Mouse (Mus musculus) limb, embryonic 11.5 days (tissue): ENCODE results near the gene Cd244a. TPM values are rescaled to one million over a fixed set of nuclear protein-coding genes. Genes with fewer than 3 reads are reported as not detected.

Source experiments
- ATAC-seq: fragments of 200-750 bp; cut with Nextera tagmentation; 2 replicates; pipeline ENCODE4 v1.8.0; 2017; ENCODE audit warnings: low read depth; ENCODE audit not compliant: insufficient number of reproducible peaks, low FRiP score, low TSS enrichment
- DNase-seq: peaks from one replicate; pipeline ENCODE4 v3.0.0-alpha.2; 2015; ENCODE audit warnings: low spot score
- H3K27ac ChIP-seq: fragments of 300-500 bp; sonication (generic); replicated peaks from 2 replicates; pipeline ENCODE4 v1.5.1; 2014; ENCODE audit warnings: low read depth, mild to moderate bottlenecking, low read length
- H3K27me3 ChIP-seq: fragments of 300-500 bp; sonication (generic); 2 replicates; pipeline ENCODE4 v1.6.1; 2014; ENCODE audit warnings: mild to moderate bottlenecking, low read length, mixed read lengths; ENCODE audit not compliant: control insufficient read depth, insufficient read depth
- H3K36me3 ChIP-seq: fragments of 300-500 bp; sonication (generic); 2 replicates; pipeline ENCODE4 v1.6.1; 2014; ENCODE audit warnings: mild to moderate bottlenecking, low read length, moderate library complexity, mixed read lengths; ENCODE audit not compliant: control insufficient read depth, insufficient read depth
- H3K4me1 ChIP-seq: fragments of 300-500 bp; sonication (generic); 2 replicates; pipeline ENCODE4 v1.6.1; 2014; ENCODE audit warnings: low read length, mixed read lengths; ENCODE audit not compliant: control insufficient read depth, insufficient read depth
- H3K4me2 ChIP-seq: fragments of 300-500 bp; sonication (generic); 2 replicates; pipeline ENCODE4 v1.6.1; 2014; ENCODE audit warnings: low read depth, mild to moderate bottlenecking, moderate library complexity; ENCODE audit not compliant: severe bottlenecking
- H3K4me3 ChIP-seq: fragments of 300-500 bp; sonication (generic); 2 replicates; pipeline ENCODE4 v1.5.1; 2014; ENCODE audit warnings: low read depth, low read length
- H3K9ac ChIP-seq: fragments of 300-500 bp; sonication (generic); 2 replicates; pipeline ENCODE4 v1.6.1; 2014; ENCODE audit warnings: mild to moderate bottlenecking, low read length
- H3K9me3 ChIP-seq: fragments of 300-500 bp; sonication (generic); 2 replicates; pipeline ENCODE4 v1.6.1; 2016; ENCODE audit warnings: low read length; ENCODE audit not compliant: control insufficient read depth
- WGBS: fragments of 180-500 bp; shearing (Covaris S2); extraction: QIAGEN DNeasy Blood & Tissue Kit; methylation state at CpG from one replicate; pipeline ENCODE4 v1.1.7; 2014; 5-methylcytosine and 5-hydroxymethylcytosine counted together
- microRNA-seq: library from miRNA; unstranded; fragments of <30 nt; microRNA quantifications from one replicate; pipeline ENCODE4, GENCODE M21; 2016
- polyA plus RNA-seq: library from polyadenylated mRNA; unstranded; fragments of >200 nt; fragmentation: Nextera tagmentation; extraction: Ambion mirVana; gene quantifications from 2 replicates; pipeline ENCODE4 v1.2.1, GENCODE M21; 2014

Cd244a gene
- polyA plus RNA-seq, 1 experiment from 2014 or later: not detected

GRCm38 (mm10) chr1:171643612-171644011 lies 84.6 kb downstream of the Cd244a start:
- no peak overlapping the region for H3K4me3 ChIP-seq
- no peak overlapping the region for H3K4me2 ChIP-seq
- H3K4me1 ChIP-seq: no peaks in the 10 kb centered on the region
- H3K9ac ChIP-seq: no peak overlapping the region
- H3K36me3 ChIP-seq: no peaks in the 10 kb centered on the region
- no peak for DNase-seq
- ATAC-seq: no peak
- H3K9me3 ChIP-seq: no peaks in the 10 kb centered on the region
- H3K27ac ChIP-seq: no peak overlapping the region
- 76% methylated on average over 7 of the region's 7 CpGs for WGBS
- H3K27me3 ChIP-seq: no peaks in the 10 kb centered on the region

- Histone ChIP-seq H3K4me1 (no peaks in the 10 kb centered on the region), H3K36me3 (no peaks in the 10 kb centered on the region), H3K27me3 (no peaks in the 10 kb centered on the region), H3K9ac (no peak overlapping the region), H3K4me2 (no peak overlapping the region), H3K27ac (no peak overlapping the region), H3K9me3 (no peaks in the 10 kb centered on the region), H3K4me3 (no peak overlapping the region)
- DNase-seq (no peak), ATAC-seq (no peak)
- 65% methylated on average over 5 of the region's 5 CpGs for WGBS
Observed at GRCm38 (mm10) chr1:171646429-171646940, 87.5 kb downstream of the Cd244a start.

GRCm38 (mm10) chr1:171647716-171648115 lies 88.7 kb downstream of the Cd244a start:
- H3K27ac ChIP-seq: no peak overlapping the region
- H3K9ac ChIP-seq: no peak overlapping the region
- ATAC-seq (no peak), DNase-seq (no peak)
- no peaks in the 10 kb centered on the region for H3K9me3 ChIP-seq
- 88% methylated on average over 5 of the region's 5 CpGs for WGBS
- no peak overlapping the region for H3K4me2 ChIP-seq
- H3K36me3 ChIP-seq: no peaks in the 10 kb centered on the region
- no peaks in the 10 kb centered on the region for H3K27me3 ChIP-seq
- H3K4me1 ChIP-seq: no peaks in the 10 kb centered on the region
- H3K4me3 ChIP-seq: no peak overlapping the region

GRCm38 (mm10) chr1:171648840-171649239 lies 89.8 kb downstream of the Cd244a start:
- Histone ChIP-seq H3K4me3 (no peak overlapping the region), H3K36me3 (no peaks in the 10 kb centered on the region), H3K4me2 (no peak overlapping the region), H3K27me3 (no peaks in the 10 kb centered on the region), H3K4me1 (no peaks in the 10 kb centered on the region), H3K9ac (no peak overlapping the region), H3K9me3 (no peaks in the 10 kb centered on the region), H3K27ac (no peak overlapping the region)
- 82% methylated on average over 8 of the region's 8 CpGs for WGBS
- ATAC-seq (no peak), DNase-seq (no peak)

GRCm38 (mm10) chr1:171652734-171653133 lies 93.7 kb downstream of the Cd244a start, which contains the start of gene Slamf7:
Gene Slamf7, minus strand, starts transcription at chr1:171653035.
- H3K4me2 ChIP-seq: no peak within 1 kb of the TSS
- ATAC-seq: no peak

GRCm38 (mm10) chr1:171658561-171658991 lies 99.6 kb downstream of the Cd244a start:
- H3K4me1 ChIP-seq: no peaks in the 10 kb centered on the region
- H3K4me2 ChIP-seq: no peak overlapping the region
- no peak for ATAC-seq
- WGBS: 80% methylated on average over 5 of the region's 5 CpGs
- no peaks in the 10 kb centered on the region for H3K36me3 ChIP-seq
- H3K9me3 ChIP-seq: no peaks in the 10 kb centered on the region
- H3K4me3 ChIP-seq: no peak overlapping the region
- no peak overlapping the region for H3K27ac ChIP-seq
- no peak for DNase-seq
- H3K27me3 ChIP-seq: no peaks in the 10 kb centered on the region
- H3K9ac ChIP-seq: no peak overlapping the region

More at GRCm38 (mm10) chr1:171652734-171653133, 93.7 kb downstream of the Cd244a start, which contains the start of gene Slamf7:
- no peaks in the 10 kb centered on the region for H3K9me3 ChIP-seq
- no peaks in the 10 kb centered on the region for H3K4me1 ChIP-seq
- no peak for DNase-seq
- H3K27me3 ChIP-seq: no peaks in the 10 kb centered on the region
- no peak within 1 kb of the TSS for H3K27ac ChIP-seq
- WGBS: 78% methylated on average over 5 of the region's 5 CpGs
- H3K4me3 ChIP-seq: no peak within 1 kb of the TSS
- no peak within 1 kb of the TSS for H3K9ac ChIP-seq
- H3K36me3 ChIP-seq: no peaks in the 10 kb centered on the region

Small RNA genes within 50 kb of the gene (microRNA-seq; reads per million reads assigned to microRNA genes)
- gene Mir7683: not detected

Other genes with a start within 250 kb of the Cd244a start
- gene Dedd, start 230.0 kb upstream of the Cd244a start, polyA plus RNA-seq: 51.7 and 55.7 TPM in 2 replicates
- 29.2 and 31.9 TPM in 2 replicates for gene Nit1, start 213.5 kb upstream of the Cd244a start, polyA plus RNA-seq
- gene Pfdn2, start 213.5 kb upstream of the Cd244a start, polyA plus RNA-seq: 61.8 and 68.3 TPM in 2 replicates
- gene Klhdc9, start 198.4 kb upstream of the Cd244a start, polyA plus RNA-seq: 1.4 and 2.3 TPM in 2 replicates
- gene Nectin4, start 189.1 kb upstream of the Cd244a start, polyA plus RNA-seq: 2.9 and 3.1 TPM in 2 replicates
- 0.55 and 0.70 TPM in 2 replicates for gene Arhgap30, start 170.2 kb upstream of the Cd244a start, polyA plus RNA-seq
- gene Usf1, start 147.9 kb upstream of the Cd244a start, polyA plus RNA-seq: 114 and 124 TPM in 2 replicates
- 3.2 and 3.3 TPM in 2 replicates for gene Tstd1, start 140.3 kb upstream of the Cd244a start, polyA plus RNA-seq
- gene F11r, start 121.7 kb upstream of the Cd244a start, polyA plus RNA-seq: 26.7 and 28.4 TPM in 2 replicates
- 7.1 and 10.3 TPM in 2 replicates for gene Alyref2, start 55.7 kb upstream of the Cd244a start, polyA plus RNA-seq
- gene Itln1, start 23.9 kb upstream of the Cd244a start, polyA plus RNA-seq: not detected in 2 replicates
- gene Ly9, start 48.2 kb downstream of the Cd244a start, polyA plus RNA-seq: not detected in 2 replicates
- not detected in 2 replicates for gene Slamf7, start 93.8 kb downstream of the Cd244a start, polyA plus RNA-seq
- 0.49 and 0.52 TPM in 2 replicates for gene Cd48, start 122.8 kb downstream of the Cd244a start, polyA plus RNA-seq
- gene Slamf1, start 207.9 kb downstream of the Cd244a start, polyA plus RNA-seq: 0.35 and 0.51 TPM in 2 replicates